Mouse (Mus musculus) cerebellum, adult 2 months (tissue): Measurements from ENCODE around the gene Card9. TPM values are rescaled to one million over a fixed set of nuclear protein-coding genes. Genes with fewer than 3 reads are reported as not detected.
A peak's percentile ranks its signal among the peaks of the same experiment; 100 is the strongest.

Experiments
- DNase-seq, 2 experiments: peaks; one replicate each; pipeline ENCODE4 v3.0.0; 2021
- H3K27ac ChIP-seq: fragments of 200-500 bp; 2 replicates; pipeline ENCODE4 v1.5.1; 2012; ENCODE audit warnings: low read length, control low read depth, inconsistent platforms; ENCODE audit not compliant: insufficient read depth
- H3K27me3 ChIP-seq: fragments of 200-500 bp; 2 replicates; pipeline ENCODE4 v1.6.1; 2012; ENCODE audit warnings: inconsistent platforms, mild to moderate bottlenecking, low read length, moderate library complexity; ENCODE audit not compliant: control insufficient read depth, insufficient read depth
- H3K4me1 ChIP-seq: fragments of 200-500 bp; 2 replicates; pipeline ENCODE4 v1.6.1; 2011; ENCODE audit warnings: low read length; ENCODE audit not compliant: control insufficient read depth, insufficient read depth
- H3K4me3 ChIP-seq: fragments of 200-500 bp; replicated peaks from 2 replicates; pipeline ENCODE3; 2011; ENCODE audit warnings: mild to moderate bottlenecking, low read depth, low read length, control low read depth; ENCODE audit not compliant: insufficient read depth
- CTCF ChIP-seq: fragments of 200-500 bp; IDR thresholded peaks from 2 replicates; pipeline ENCODE4 v1.5.1; 2011; ENCODE audit warnings: low read depth, mild to moderate bottlenecking, control low read depth, low read length, moderate library complexity, borderline replicate concordance; ENCODE audit not compliant: insufficient read depth
- POLR2A ChIP-seq: fragments of 200-500 bp; IDR thresholded peaks from 2 replicates; pipeline ENCODE4 v1.6.1; 2011; ENCODE audit warnings: low read length, control low read depth, borderline replicate concordance; ENCODE audit not compliant: insufficient read depth
- WGBS: fragments of 180-500 bp; shearing (Covaris S2); methylation state at CpG from one replicate; pipeline ENCODE4 v1.1.7; 2018; 5-methylcytosine and 5-hydroxymethylcytosine counted together
- polyA plus RNA-seq: library from polyadenylated mRNA; depleted of rRNA; stranded (reverse); fragments of >200 nt; gene quantifications from 2 replicates; pipeline ENCODE4 v1.2.3, GENCODE M21; 2012; rRNA removed

The Card9 gene
- polyA plus RNA-seq, 1 experiment: 5.7 TPM

DNA sequence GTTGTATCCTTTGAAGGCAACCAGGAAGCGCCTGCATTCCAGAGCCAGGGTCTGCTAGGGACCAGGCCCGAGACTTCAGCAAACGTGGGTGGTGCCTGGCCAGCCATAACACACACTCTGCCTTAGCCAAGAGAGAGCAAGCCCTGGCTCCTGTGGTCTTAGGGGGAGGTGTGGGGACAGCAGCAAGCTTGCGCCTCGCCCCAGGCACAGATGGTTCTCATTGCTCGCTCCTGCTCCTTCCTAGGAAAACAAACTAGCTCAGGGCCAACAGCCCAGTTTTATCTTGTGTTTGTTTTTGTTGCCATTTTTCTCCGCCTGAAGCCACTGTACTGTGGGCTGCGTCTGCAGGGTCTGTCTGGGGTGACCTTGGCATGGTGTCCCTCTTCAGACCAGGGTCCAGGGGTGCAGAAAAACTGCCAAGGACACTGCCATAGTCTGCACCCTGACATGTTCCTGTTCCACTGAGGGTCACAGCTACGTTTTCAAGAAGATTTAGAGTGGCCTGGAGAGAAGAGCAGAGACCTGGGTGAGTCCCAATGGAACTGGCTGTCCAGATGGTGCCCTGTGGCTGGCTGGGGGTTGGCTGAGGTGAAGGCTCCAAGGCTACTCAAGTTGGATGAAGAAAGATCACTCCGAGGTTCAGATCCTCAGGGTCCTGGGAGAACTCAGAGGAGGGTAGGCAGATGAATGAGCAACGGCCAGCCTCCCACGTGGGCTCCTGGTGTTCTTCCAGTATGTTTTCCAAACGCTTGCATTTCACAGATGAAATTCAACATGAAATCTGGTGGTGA lies 46.2 kb downstream of the Card9 start:
- Histone ChIP-seq H3K27ac (peak overlapping the region; percentile 98), H3K4me3 (peak overlapping the region; percentile 78), H3K27me3 (no peaks in the 10 kb centered on the region), H3K4me1 (peaks cover 59% of the 10 kb centered on the region)
- TF ChIP-seq CTCF (no peak), POLR2A (peak; percentile 66; the same call in 1 of the 2 replicates)
- 6% methylated on average over 13 of the region's 13 CpGs for WGBS
- peak; percentile 87 to 93 for DNase-seq

DNA sequence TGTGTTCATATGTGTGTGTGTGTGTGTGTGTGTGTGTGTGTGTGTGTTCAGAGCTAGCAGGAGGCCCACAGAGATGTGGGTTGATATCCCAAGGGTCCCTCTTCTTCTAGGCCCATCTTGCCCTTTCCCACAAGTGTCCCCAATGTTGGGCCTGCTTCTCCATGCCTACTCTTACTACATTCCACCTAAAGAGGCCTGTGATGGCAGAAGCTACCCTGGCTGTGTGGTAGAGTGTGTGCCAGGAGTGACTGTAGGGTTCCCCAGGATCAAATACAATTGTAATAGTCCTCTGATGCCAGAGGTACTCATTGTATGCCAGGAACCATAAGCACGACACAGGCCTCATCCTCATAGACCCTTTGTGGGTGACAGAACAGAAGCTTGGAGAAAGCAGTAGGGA lies 47.3 kb downstream of the Card9 start:
- Histone ChIP-seq H3K4me1 (peaks cover 49% of the 10 kb centered on the region), H3K27me3 (no peaks in the 10 kb centered on the region), H3K4me3 (no peak overlapping the region), H3K27ac (peak overlapping the region; percentile 98)
- DNase-seq: peak in 1 of 2 experiments; percentile 31
- no peak for TF ChIP-seq CTCF
- TF ChIP-seq POLR2A: no peak
- 43% methylated on average over 1 of the region's 1 CpGs for WGBS

DNA sequence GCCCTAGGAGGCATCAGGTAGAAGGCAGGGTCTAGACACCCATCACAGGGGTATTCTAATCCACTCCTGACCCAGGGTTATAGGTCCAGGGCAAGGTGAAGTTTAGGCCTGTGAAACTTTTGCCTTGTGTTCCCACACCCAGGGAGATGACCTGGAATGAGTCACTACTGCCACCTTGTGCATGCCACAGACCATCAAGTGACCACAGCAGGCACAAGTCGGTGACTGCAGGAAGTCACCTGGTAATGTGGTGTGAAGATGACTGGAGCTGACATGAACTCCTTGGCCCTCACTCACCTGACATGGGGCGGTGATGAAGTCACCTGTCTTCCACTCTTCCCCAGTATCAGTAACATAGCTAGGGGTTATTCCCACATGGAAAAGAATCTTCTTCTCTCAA lies 47.9 kb downstream of the Card9 start:
- H3K27me3 ChIP-seq: no peaks in the 10 kb centered on the region
- no peak overlapping the region for H3K4me3 ChIP-seq
- WGBS: 39% methylated on average over 2 of the region's 2 CpGs
- peak; percentile 59 to 66 for DNase-seq
- peaks cover 44% of the 10 kb centered on the region for H3K4me1 ChIP-seq
- TF ChIP-seq CTCF (peak; percentile 74; the same call in 1 of the 2 replicates), POLR2A (no peak)
- peak overlapping the region; percentile 21 for H3K27ac ChIP-seq

DNA sequence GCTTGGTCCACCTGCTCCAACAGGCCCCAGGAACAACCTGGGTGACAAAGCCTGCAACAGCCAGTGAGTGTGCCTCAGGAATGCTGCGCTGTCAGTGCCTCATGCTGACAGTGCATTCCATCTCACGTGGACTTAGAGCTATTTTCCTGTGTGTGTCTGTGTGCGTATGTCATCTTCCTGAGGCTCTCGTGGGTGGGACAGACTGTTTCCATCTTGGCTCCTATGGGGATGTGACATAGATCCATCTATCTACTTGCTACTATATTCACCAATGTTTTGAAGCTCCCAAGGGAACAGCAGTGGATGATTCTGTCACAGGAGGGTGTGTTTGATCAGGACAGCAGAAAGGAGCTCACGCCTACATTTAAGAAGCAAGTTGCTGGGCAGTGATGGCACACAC lies 48.8 kb downstream of the Card9 start:
- Histone ChIP-seq H3K4me3 (no peak overlapping the region), H3K27ac (no peak overlapping the region), H3K4me1 (peaks cover 36% of the 10 kb centered on the region), H3K27me3 (no peaks in the 10 kb centered on the region)
- 53% methylated on average over 5 of the region's 5 CpGs for WGBS
- DNase-seq: no peak
- TF ChIP-seq CTCF (no peak), POLR2A (no peak)

DNA sequence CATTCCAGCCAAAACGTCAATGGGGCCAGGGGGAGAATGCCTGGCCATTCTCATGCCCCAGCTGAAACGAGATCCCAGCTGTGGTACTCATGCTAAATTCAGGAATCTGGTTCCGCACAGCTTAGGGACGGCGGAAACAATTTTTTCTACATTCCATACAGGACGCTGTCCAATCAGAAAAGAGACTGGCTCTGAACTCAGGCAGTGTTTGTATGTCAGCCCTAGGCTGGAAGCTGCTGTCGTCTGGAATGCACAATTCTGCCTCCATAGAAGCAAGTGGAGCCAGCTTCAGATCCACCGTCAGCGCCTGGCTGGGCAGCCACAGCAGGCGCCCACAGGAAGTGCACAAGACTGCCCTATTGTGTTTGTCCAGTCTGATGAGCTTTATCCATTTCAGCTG lies 51.0 kb downstream of the Card9 start:
- Histone ChIP-seq H3K4me1 (peaks cover 31% of the 10 kb centered on the region), H3K4me3 (no peak overlapping the region), H3K27me3 (no peaks in the 10 kb centered on the region), H3K27ac (no peak overlapping the region)
- DNase-seq: no peak
- TF ChIP-seq CTCF (no peak), POLR2A (no peak)
- 60% methylated on average over 10 of the region's 10 CpGs for WGBS

DNA sequence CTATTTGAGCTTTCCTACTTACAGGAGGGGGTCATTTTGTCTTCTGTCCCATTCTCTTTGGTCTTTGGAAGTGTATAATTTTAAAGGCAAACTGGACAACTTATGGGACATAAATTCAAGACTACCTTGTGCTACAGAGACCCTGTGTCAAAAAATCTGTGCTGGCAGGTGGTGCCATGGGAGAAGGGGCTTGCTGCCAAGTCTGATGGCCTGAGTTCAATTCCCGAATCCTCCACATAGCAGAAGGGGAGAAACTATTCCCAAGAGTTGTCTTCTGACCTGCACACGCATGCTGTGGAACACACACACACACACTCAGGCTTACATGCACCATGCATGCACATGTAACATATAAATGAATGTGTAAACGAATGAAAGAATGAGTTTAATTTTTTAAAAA lies 54.0 kb downstream of the Card9 start:
- peaks cover 11% of the 10 kb centered on the region; the same call in 1 of the 2 replicates for H3K4me1 ChIP-seq
- no peak overlapping the region for H3K27ac ChIP-seq
- TF ChIP-seq CTCF (no peak), POLR2A (no peak)
- DNase-seq: no peak
- whole genome bisulfite sequencing: 75% methylated on average over 3 of the region's 3 CpGs
- no peaks in the 10 kb centered on the region for H3K27me3 ChIP-seq
- H3K4me3 ChIP-seq: no peak overlapping the region

DNA sequence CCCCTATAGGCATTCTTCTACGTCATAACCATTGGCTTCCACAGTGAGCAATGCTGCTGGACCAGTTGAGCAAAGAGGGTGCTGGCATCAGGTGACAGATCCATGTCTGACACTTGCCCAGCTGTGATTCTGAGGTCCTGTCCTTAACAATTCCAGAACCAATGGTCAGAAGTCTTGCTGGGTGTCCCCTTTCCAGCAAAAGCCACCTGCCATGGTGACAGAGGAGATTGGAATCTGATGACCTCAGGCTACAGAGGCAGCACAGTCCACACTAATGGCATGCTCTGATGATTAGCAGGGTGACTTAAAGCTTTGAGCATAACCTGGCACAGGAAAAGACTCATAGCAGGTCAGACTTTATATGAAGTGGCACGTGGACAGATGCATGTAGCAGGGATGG lies 55.2 kb downstream of the Card9 start:
- Histone ChIP-seq H3K27me3 (no peaks in the 10 kb centered on the region), H3K27ac (no peak overlapping the region), H3K4me3 (no peak overlapping the region), H3K4me1 (peaks cover 6% of the 10 kb centered on the region; the same call in 1 of the 2 replicates)
- TF ChIP-seq POLR2A (no peak), CTCF (no peak)
- WGBS: 76% methylated on average over 2 of the region's 2 CpGs
- DNase-seq: no peak

DNA sequence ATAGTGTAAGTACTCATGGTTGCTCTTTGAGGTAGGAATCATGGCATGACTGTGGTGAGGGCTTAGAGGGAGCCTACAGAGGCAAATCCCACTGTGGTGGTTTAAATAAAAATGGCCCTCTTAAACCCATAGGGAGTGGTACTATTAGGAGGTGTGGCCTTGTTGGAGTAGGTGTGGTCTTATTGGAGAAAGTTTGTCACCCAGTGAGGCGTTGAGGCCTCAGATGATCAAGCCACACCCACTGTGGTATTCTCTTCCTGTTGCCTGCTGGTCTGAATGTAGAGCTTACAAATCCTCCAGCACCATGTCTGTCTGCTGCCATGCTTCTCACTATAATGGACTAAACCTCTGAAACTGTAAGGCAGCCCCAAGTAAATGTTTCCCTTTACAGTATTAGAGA lies 56.0 kb downstream of the Card9 start:
- H3K27ac ChIP-seq: no peak overlapping the region
- no peaks in the 10 kb centered on the region for H3K27me3 ChIP-seq
- 76% methylated on average over 1 of the region's 1 CpGs for WGBS
- no peak for DNase-seq
- H3K4me3 ChIP-seq: no peak overlapping the region
- H3K4me1 ChIP-seq: peaks cover 12% of the 10 kb centered on the region; the same call in 1 of the 2 replicates
- TF ChIP-seq CTCF (no peak), POLR2A (no peak)

Other genes starting within 250 kb of the Card9 start
- 117 and 124 TPM in 2 replicates for gene Nacc2, start 237.7 kb downstream of the Card9 start, polyA plus RNA-seq
- 1.1 and 1.3 TPM in 2 replicates for gene Lhx3, start 152.6 kb downstream of the Card9 start, polyA plus RNA-seq
- gene Qsox2, start 123.4 kb downstream of the Card9 start, polyA plus RNA-seq: 20.7 and 24.3 TPM in 2 replicates
- gene Ccdc187, start 66.4 kb downstream of the Card9 start, polyA plus RNA-seq: 2.7 and 3.0 TPM in 2 replicates
- gene Gpsm1, start 45.4 kb downstream of the Card9 start, polyA plus RNA-seq: 126 and 137 TPM in 2 replicates
- gene Dnlz, start 8.8 kb downstream of the Card9 start, polyA plus RNA-seq: 32.6 and 34.9 TPM in 2 replicates
- gene Snapc4, start 19.7 kb upstream of the Card9 start, polyA plus RNA-seq: 59.2 and 63.9 TPM in 2 replicates
- 288 and 289 TPM in 2 replicates for gene Entr1, start 28.4 kb upstream of the Card9 start, polyA plus RNA-seq
- gene Pmpca, start 28.4 kb upstream of the Card9 start, polyA plus RNA-seq: 98.2 and 104 TPM in 2 replicates
- 60.2 and 67.9 TPM in 2 replicates for gene Inpp5e, start 48.3 kb upstream of the Card9 start, polyA plus RNA-seq
- gene Sec16a, start 84.3 kb upstream of the Card9 start, polyA plus RNA-seq: 43.2 and 44.6 TPM in 2 replicates
- 10.5 and 11.6 TPM in 2 replicates for gene Notch1, start 155.7 kb upstream of the Card9 start, polyA plus RNA-seq
- gene Egfl7, start 219.1 kb upstream of the Card9 start, polyA plus RNA-seq: 87.1 and 93.0 TPM in 2 replicates
- gene Gm20532, start 225.7 kb upstream of the Card9 start, polyA plus RNA-seq: not detected in 2 replicates
- gene Agpat2, start 243.5 kb upstream of the Card9 start, polyA plus RNA-seq: 2.1 and 2.6 TPM in 2 replicates